Mouse (Mus musculus) kidney, embryonic 15.5 days (tissue): ENCODE results near the gene Map10. TPM values are rescaled to one million over a fixed set of nuclear protein-coding genes. Genes with fewer than 3 reads are reported as not detected.

ENCODE experiments used
- ATAC-seq: fragments of 200-750 bp; cut with Nextera tagmentation; replicated peaks from 2 replicates; pipeline ENCODE4 v1.8.0; 2017; ENCODE audit warnings: moderate TSS enrichment; ENCODE audit not compliant: low FRiP score
- H3K27ac ChIP-seq: fragments of 300-500 bp; sonication (generic); 2 replicates; pipeline ENCODE4 v1.5.1; 2015; ENCODE audit warnings: mild to moderate bottlenecking, inconsistent platforms
- H3K27me3 ChIP-seq: fragments of 300-500 bp; sonication (generic); 2 replicates; pipeline ENCODE4 v1.6.1; 2015; ENCODE audit warnings: inconsistent platforms
- H3K36me3 ChIP-seq: fragments of 300-500 bp; sonication (generic); 2 replicates; pipeline ENCODE4 v1.6.1; 2015; ENCODE audit warnings: inconsistent platforms
- H3K4me1 ChIP-seq: fragments of 300-500 bp; sonication (generic); 2 replicates; pipeline ENCODE4 v1.6.1; 2015; ENCODE audit warnings: inconsistent platforms
- H3K4me2 ChIP-seq: fragments of 300-500 bp; sonication (generic); 2 replicates; pipeline ENCODE4 v1.6.1; 2015; ENCODE audit warnings: moderate library complexity, mild to moderate bottlenecking, inconsistent platforms
- H3K4me3 ChIP-seq: fragments of 300-500 bp; sonication (generic); replicated peaks from 2 replicates; pipeline ENCODE4 v1.5.1; 2015; ENCODE audit warnings: mild to moderate bottlenecking, inconsistent platforms
- H3K9ac ChIP-seq: fragments of 300-500 bp; sonication (generic); 2 replicates; pipeline ENCODE4 v1.6.1; 2015; ENCODE audit warnings: mild to moderate bottlenecking, inconsistent platforms
- H3K9me3 ChIP-seq: fragments of 300-500 bp; sonication (generic); replicated peaks from 2 replicates; pipeline ENCODE4 v1.6.1; 2016; ENCODE audit warnings: inconsistent platforms
- WGBS: fragments of 180-500 bp; shearing (Covaris S2); methylation state at CpG from one replicate; pipeline ENCODE4 v1.1.7; 2015; ENCODE audit warnings: mixed read lengths; 5-methylcytosine and 5-hydroxymethylcytosine counted together
- polyA plus RNA-seq: library from polyadenylated mRNA; unstranded; fragments of >200 nt; fragmentation: Nextera tagmentation; extraction: Ambion mirVana; gene quantifications from 2 replicates; pipeline ENCODE4 v1.2.1, GENCODE M21; 2015

The Map10 gene
- polyA plus RNA-seq, 1 experiment from 2014 or later, result 7.1 TPM

DNA sequence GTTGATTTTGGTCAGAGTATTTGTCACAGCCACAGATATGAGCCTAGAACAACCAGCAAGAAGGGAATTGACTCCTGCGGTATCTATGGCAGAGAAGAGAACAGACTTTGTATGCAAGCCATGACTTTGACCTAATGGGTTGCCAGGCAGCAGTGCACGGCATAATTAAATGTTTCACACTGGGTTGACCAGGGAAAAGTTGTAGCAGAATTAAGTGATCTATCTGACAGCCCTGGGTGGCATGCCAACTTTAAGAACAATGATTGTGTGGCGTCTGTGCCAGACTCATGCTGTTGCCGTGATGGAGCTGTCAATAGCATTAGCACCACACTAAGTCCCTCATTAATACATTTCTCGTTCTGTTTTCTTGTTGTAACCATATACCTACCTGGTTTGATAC is 11.1 kb upstream of the Map10 start:
- Histone ChIP-seq H3K27me3 (no peaks in the 10 kb centered on the region), H3K4me1 (no peaks in the 10 kb centered on the region), H3K36me3 (no peaks in the 10 kb centered on the region), H3K4me2 (no peak overlapping the region), H3K4me3 (no peak overlapping the region), H3K9me3 (no peaks in the 10 kb centered on the region), H3K27ac (no peak overlapping the region), H3K9ac (no peak overlapping the region)
- 87% methylated on average over 5 of the region's 5 CpGs for WGBS
- no peak for ATAC-seq

DNA sequence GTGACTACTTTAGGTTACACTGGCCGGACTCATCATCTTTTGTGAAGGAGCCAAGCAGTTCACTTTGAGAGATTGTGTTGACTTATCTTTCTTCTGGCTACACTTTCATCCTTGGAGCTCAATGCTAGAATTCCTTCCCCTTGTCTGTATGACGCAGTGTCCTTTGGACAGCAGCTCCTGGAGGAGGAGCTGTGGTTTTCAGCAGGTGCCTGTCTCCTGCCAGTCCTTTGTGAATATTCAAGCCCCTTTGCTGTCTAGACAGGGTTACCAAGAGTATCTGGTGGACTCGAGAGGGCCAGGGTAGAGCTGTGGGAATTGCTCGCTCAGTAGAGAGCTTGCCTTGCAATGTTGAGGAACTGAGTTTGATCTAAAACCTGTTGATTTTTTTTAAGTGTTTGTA is 10.7 kb upstream of the Map10 start:
- Histone ChIP-seq H3K4me1 (no peaks in the 10 kb centered on the region), H3K27me3 (no peaks in the 10 kb centered on the region), H3K9me3 (no peaks in the 10 kb centered on the region), H3K4me2 (no peak overlapping the region), H3K27ac (no peak overlapping the region), H3K4me3 (no peak overlapping the region), H3K9ac (no peak overlapping the region), H3K36me3 (no peaks in the 10 kb centered on the region)
- 83% methylated on average over 4 of the region's 4 CpGs for WGBS
- ATAC-seq, result no peak

DNA sequence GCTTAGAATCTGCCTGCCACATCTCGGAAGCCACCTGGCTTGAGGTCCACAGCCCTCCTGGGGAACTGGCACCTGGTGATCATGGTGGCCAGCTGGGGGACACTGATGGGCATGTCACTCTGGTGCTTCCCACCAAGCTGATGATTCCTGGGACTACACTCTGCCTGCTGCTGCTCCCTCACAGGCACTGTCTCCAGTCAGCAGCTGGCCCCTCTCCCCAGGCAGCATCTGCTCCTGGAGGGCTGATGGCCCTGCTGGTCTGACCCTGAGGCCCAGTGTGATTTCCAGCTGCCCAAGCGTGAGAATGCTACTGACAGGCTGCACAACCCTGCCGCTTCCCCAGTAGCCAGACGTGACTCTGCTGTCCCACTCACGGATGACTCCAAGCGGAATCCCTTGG is 9.2 kb upstream of the Map10 start:
- Histone ChIP-seq H3K27me3 (no peaks in the 10 kb centered on the region), H3K27ac (no peak overlapping the region), H3K9ac (no peak overlapping the region), H3K36me3 (no peaks in the 10 kb centered on the region), H3K9me3 (no peaks in the 10 kb centered on the region), H3K4me3 (no peak overlapping the region), H3K4me1 (0 out of 2 replicates have a peak, but pooled peaks cover under 1% of the 10 kb centered on the region), H3K4me2 (no peak overlapping the region)
- WGBS, result 67% methylated on average over 6 of the region's 6 CpGs
- no peak for ATAC-seq

DNA sequence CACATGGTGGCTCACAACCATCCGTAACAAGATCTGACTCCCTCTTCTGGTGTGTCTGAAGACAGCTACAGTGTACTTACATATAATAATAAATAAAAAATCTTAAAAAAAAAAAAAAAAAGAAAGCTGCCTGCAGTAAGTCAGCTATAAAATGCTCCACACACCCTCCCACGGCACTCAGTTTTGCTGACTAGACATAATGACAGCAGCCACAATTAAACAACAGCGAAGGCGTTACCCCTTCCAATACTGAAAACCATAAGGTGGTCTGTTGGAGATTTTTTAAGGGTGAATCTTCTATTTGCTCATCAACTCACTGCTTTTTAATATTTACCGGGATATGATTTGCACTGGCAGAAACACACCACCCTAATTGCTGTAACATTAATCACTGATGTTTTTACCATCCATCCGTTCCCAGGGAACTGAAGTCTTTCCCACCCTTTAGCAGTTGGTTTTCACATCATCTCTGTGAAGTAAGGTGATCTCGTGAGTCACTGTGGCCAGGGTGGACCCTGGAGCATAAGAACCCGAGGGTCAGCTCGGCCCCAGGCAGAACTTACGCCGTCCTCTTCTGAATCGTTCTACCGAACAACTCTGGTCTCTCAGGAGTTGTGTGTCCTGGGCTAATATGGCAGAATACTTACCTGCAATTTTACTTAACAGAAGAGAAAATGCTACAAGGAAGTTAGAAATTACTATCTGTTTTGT is 7.5 kb upstream of the Map10 start:
- WGBS, result 79% methylated on average over 13 of the region's 13 CpGs
- no peak overlapping the region for H3K4me3 ChIP-seq
- no peak overlapping the region for H3K9ac ChIP-seq
- H3K27me3 ChIP-seq, result no peaks in the 10 kb centered on the region
- peaks cover 15% of the 10 kb centered on the region for H3K4me1 ChIP-seq
- H3K36me3 ChIP-seq, result no peaks in the 10 kb centered on the region
- H3K4me2 ChIP-seq, result no peak overlapping the region
- no peaks in the 10 kb centered on the region for H3K9me3 ChIP-seq
- H3K27ac ChIP-seq, result no peak overlapping the region
- ATAC-seq, result no peak

DNA sequence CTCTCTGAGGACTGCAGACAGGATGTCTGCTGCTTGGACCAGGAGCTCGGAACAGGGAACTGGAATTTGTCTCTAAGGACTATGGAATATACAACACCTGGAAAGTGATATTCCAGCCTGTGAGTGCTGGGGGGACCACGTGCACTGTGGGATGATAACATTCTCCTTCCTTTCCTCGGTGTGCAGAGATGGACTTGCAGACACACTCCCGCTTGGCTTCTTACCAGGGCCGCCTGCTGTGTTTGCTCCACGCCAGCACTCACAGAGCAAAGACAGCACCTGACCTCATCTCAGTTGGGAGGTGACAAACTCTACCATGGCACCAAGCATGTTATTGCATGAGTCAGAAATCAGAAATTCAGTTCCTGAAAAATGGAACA is 7.0 kb upstream of the Map10 start:
- Histone ChIP-seq H3K4me3 (no peak overlapping the region), H3K27ac (no peak overlapping the region), H3K36me3 (no peaks in the 10 kb centered on the region), H3K4me1 (peaks cover 15% of the 10 kb centered on the region), H3K4me2 (no peak overlapping the region), H3K9me3 (no peaks in the 10 kb centered on the region), H3K27me3 (no peaks in the 10 kb centered on the region), H3K9ac (no peak overlapping the region)
- ATAC-seq, result no peak
- 76% methylated on average over 6 of the region's 6 CpGs for WGBS

DNA sequence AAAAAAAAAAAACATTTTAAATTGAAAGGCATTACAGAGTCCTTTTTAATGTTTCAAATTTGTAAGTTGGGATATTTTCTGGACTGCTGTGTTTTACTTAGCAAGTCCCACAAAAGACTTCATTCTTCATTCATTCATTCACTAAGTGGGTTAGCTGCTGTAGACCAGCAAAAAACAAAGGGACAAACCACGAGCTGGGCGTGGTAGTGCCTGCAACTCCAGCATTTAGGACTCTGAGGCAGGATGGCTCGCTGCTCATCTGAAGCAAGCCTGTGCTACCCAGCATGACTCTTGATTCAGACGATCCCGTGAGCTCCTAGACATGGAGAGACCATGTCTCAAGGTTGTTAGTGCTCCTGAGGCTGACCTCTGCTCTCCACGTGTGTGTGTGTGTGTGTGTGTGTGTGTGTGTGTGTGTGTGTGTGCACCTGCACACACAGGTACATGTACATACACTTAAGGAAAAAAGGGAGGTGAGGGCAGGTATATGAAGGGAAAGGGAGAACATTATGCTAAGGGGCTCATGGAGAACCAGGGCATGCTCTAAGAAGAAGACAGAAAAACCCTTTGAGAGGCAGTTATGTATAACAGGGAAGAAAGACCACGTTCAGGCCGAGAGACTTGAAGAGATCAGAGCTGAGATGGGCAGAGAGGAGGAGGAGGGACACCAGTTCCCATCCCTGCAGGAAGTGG is 4.3 kb upstream of the Map10 start:
- Histone ChIP-seq H3K4me3 (no peak overlapping the region), H3K27me3 (no peaks in the 10 kb centered on the region), H3K9me3 (peaks cover 2% of the 10 kb centered on the region; the same call in 1 of the 2 replicates), H3K27ac (no peak overlapping the region), H3K9ac (no peak overlapping the region), H3K4me1 (peaks cover 26% of the 10 kb centered on the region), H3K36me3 (peaks cover 1% of the 10 kb centered on the region), H3K4me2 (no peak overlapping the region)
- 56% methylated on average over 8 of the region's 8 CpGs for WGBS
- no peak for ATAC-seq

DNA sequence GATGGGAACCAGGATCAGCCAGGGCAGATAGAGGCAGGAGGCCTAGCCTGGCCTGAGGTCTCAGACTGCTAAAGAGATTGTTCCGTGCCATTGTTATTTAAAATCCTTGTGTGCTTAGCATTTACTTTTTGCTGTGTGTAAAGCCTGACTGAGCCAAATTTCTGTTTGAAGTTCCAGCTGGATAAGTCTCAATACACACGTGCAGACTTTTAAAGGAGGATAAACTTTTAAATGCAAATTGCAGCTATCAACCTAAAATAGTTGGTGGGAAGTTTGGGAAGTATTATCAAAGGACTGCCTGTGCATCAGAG is 3.8 kb upstream of the Map10 start:
- H3K4me2 ChIP-seq, result no peak overlapping the region
- ATAC-seq, result no peak
- no peak overlapping the region for H3K27ac ChIP-seq
- 28% methylated on average over 2 of the region's 2 CpGs for WGBS
- H3K36me3 ChIP-seq, result peaks cover 6% of the 10 kb centered on the region
- peaks cover 28% of the 10 kb centered on the region for H3K4me1 ChIP-seq
- no peak overlapping the region for H3K4me3 ChIP-seq
- no peak overlapping the region for H3K9ac ChIP-seq
- no peaks in the 10 kb centered on the region for H3K27me3 ChIP-seq
- H3K9me3 ChIP-seq, result peaks cover 7% of the 10 kb centered on the region

DNA sequence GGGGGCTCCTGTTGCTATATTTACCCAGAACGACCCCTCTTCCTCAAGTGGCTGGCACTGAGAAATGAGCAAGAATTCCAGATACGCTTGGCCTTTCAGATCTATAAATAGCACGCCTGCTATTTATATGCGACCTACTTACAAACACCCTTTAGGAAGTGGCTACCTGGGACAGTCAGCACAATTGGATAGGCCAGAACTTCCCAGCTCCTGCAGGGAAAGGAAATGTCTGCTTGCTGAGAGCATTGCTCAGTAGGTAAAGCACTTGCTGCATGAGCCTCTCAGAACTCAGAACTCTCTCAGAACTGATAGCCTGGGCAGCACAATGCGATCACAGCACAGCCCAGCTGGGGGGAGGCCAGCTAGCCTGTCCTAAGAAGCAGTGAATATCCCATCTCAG is 3.4 kb upstream of the Map10 start:
- no peak overlapping the region for H3K27ac ChIP-seq
- 44% methylated on average over 5 of the region's 5 CpGs for WGBS
- H3K4me3 ChIP-seq, result no peak overlapping the region
- peaks cover 28% of the 10 kb centered on the region for H3K4me1 ChIP-seq
- H3K36me3 ChIP-seq, result peaks cover 10% of the 10 kb centered on the region
- no peak overlapping the region for H3K9ac ChIP-seq
- H3K4me2 ChIP-seq, result no peak overlapping the region
- H3K27me3 ChIP-seq, result no peaks in the 10 kb centered on the region
- no peak for ATAC-seq
- H3K9me3 ChIP-seq, result peaks cover 10% of the 10 kb centered on the region

DNA sequence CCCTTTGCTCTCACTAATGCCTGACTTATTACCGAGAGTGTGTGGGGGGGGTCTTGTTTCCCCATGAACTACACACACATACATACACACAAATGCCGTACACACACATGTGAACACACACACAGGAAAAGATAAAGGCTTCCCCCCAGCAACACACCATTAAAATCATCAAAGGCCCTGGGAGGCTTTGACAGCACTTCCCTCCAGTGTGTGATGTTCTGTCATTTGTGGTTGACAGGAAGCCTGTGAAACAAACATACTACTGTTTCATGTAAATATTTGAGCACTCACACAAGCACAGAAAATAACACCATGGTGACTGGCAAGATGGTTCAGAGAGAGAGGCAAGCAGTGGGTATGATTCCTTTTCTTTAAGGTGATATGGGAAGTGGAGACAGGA is 2.4 kb upstream of the Map10 start:
- no peak overlapping the region for H3K4me2 ChIP-seq
- H3K4me3 ChIP-seq, result no peak overlapping the region
- peaks cover 21% of the 10 kb centered on the region for H3K9me3 ChIP-seq
- peaks cover 20% of the 10 kb centered on the region for H3K36me3 ChIP-seq
- WGBS, result 75% methylated on average over 2 of the region's 2 CpGs
- no peak overlapping the region for H3K27ac ChIP-seq
- H3K27me3 ChIP-seq, result no peaks in the 10 kb centered on the region
- peaks cover 28% of the 10 kb centered on the region for H3K4me1 ChIP-seq
- ATAC-seq, result no peak
- no peak overlapping the region for H3K9ac ChIP-seq

DNA sequence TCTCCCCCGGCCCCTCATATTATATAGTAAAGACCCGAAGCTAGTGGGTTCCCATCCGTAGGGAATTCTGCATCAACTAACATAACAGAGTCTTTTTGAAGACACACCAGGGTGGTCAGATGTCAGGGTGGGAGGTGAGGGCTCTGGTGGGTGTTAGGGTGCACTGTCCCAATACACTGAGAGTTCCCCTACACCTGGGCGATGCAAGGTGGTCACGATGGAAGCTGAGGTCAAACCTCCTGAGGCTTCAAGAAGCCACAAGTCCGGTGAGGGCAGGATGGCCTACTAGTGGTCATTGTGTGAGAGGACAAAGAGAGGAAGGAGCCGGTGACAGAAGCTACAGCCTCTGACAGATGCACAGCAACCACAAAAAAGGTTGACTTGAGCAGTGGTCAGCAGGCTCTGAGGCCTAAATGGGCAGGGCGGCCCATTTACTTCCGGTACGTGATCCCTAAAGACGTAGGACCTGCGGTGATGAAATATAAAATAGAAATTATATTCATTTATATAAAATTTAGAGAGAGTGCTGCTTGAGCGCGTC is 389 bp upstream of the Map10 start:
- Histone ChIP-seq H3K27me3 (no peaks in the 10 kb centered on the region), H3K4me3 (peak overlapping the region; percentile 62), H3K36me3 (peaks cover 21% of the 10 kb centered on the region), H3K27ac (no peak overlapping the region), H3K4me1 (peaks cover 28% of the 10 kb centered on the region), H3K9ac (no peak overlapping the region), H3K9me3 (peaks cover 22% of the 10 kb centered on the region), H3K4me2 (peak overlapping the region; percentile 87)
- ATAC-seq, result peak; percentile 26; the same call in 1 of the 2 replicates
- 82% methylated on average over 14 of the region's 14 CpGs for WGBS

DNA sequence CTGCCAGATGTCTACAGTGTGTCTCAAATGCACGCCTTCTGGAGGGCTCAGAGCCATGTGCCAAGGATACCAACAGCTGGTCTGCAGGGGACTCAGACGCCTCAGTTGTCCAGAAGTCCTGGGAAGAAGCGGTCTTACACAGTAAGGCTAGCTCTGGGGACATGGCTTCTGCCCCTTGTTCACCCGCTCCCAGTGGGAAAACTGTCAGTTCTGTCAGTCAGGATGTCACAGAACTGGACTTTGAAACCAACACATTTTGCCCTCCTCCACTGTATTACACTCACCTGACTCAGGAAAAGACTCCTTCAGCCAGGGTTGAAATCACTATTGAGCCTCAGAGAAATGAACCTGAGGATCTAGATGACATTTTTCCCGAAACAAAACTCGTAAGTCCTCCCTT is 802 bp downstream of the Map10 start:
- Histone ChIP-seq H3K4me2 (peak overlapping the region; percentile 87), H3K4me1 (peaks cover 27% of the 10 kb centered on the region), H3K27ac (no peak overlapping the region), H3K36me3 (peaks cover 21% of the 10 kb centered on the region), H3K27me3 (no peaks in the 10 kb centered on the region), H3K9me3 (peaks cover 22% of the 10 kb centered on the region), H3K9ac (no peak overlapping the region), H3K4me3 (peak overlapping the region; percentile 62)
- 95% methylated on average over 6 of the region's 6 CpGs for WGBS
- 0 out of 2 replicates have a peak, but pooled peaks have one; percentile 3 for ATAC-seq

DNA sequence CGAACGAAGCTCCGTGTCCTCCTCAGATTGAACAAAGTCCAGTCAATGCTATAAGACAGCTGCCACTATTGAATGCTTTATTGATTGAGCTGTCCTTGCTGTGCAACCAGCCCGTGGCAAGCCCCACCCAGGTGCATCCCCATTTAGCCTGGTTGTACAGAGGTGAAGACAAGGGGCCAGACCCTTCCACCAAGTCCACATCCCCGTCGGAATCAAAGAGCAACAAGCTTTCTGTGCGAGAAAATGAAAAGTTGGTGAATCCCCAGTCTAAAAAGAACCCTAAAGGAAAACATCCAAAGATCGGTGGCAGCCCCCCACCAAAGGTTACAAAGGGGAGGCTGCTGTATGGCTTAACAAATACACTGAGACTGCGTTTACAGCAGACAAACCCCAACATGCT is 1.3 kb downstream of the Map10 start:
- ATAC-seq, result no peak
- 96% methylated on average over 9 of the region's 9 CpGs for WGBS
- Histone ChIP-seq H3K9me3 (peaks cover 22% of the 10 kb centered on the region), H3K27ac (no peak overlapping the region), H3K27me3 (no peaks in the 10 kb centered on the region), H3K4me3 (no peak overlapping the region), H3K4me2 (no peak overlapping the region), H3K9ac (no peak overlapping the region), H3K36me3 (peaks cover 21% of the 10 kb centered on the region), H3K4me1 (peaks cover 22% of the 10 kb centered on the region)
